Mouse (Mus musculus): ENCODE results near the gene Fgf18.

Gene Fgf18

GRCm38 (mm10) chr11:33074541-33074940, 72.7 kb downstream of the Fgf18 start:
- DNase-seq (ENCODE audit: low read depth, low spot score) = no peak

GRCm38 (mm10) chr11:33071358-33071922, 75.8 kb downstream of the Fgf18 start:
- DNase-seq (ENCODE audit: low read depth, low spot score) = no peak

GRCm38 (mm10) chr11:33070520-33070919, 76.7 kb downstream of the Fgf18 start:
- DNase-seq (ENCODE audit: low read depth, low spot score) = no peak

All from WW6 (cell line).